Mouse (Mus musculus) testis, postnatal 10 days (tissue): ENCODE data around the gene Plekha7.
A peak's percentile ranks its signal among the peaks of the same experiment; 100 is the strongest.

ENCODE experiments used
- DNase-seq: peaks from one replicate; pipeline ENCODE4 v3.0.0; 2021; ENCODE audit warnings: low spot score

The Plekha7 gene

DNA sequence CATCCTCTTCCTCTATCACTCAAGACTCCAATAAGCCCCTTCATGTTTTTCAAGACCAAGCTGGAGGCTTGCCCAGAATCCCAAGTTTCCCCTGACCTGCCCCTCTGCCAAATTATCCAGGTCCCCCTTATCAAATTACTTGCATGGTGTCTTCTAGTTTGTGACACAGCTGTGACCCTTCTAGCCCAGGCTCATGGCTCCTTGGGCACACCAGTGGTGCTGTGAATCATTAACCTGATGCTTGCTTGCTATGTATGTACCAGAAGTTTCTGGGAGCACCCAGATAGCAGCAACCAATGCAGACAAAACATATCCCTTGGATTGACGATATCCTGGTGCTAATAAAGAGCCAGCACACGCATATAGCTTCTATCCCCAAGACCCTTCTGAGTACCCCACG is 19.2 kb downstream of the Plekha7 start:
- DNase-seq: no peak

DNA sequence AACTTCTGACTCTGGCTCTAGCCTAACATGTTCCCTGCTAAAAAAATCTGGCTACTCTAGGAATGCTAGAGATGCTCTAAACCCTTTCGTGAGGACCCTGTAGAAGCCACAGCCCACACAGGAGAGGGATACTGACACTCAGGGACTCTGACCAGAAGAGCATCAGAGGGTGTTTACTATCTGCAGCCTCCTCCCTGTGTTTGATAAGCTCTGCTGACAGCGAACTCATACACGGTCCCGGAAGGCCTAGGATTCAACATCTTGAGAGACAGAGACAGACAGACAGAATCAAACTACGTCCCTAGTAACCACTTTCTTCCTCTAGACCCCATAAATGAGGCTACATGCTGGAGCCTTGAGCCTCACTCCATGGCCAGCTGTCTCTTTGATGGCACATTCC is 20.2 kb downstream of the Plekha7 start:
- DNase-seq: no peak

DNA sequence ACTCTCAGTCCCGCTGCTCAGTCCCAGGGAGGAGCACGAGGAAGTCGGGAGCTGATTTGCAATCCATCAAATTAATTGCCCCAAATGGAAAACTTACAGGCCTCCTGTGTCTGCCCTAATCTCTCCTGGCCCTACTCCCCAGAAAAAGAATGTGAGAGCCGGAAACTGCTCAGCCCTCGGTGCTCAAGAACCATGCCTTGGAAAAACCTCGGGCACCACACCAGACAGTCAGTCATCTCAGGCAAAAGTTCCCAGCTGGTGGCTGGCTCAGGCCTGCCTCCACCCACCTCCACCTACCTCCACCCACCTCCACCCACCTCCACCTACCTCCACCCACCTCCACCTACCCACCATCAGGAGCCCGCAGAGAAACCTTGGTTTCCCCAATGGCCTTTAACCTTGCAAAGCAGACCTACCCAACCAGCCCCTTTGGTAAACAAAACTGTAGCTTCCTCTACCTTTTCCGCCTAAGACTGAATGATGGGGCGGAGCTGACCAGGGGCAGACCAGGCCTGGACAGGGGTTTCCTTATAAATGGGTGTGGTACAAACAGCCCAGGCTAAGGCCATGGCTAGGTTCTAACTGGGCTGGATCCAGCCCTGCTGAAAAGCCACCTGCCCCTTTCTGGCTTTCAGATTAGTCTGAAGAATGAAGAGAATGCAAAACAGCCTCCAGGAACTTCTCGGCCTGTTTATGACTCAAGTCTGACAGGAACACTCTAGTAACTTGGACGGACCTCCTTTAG is 21.4 kb downstream of the Plekha7 start:
- no peak for DNase-seq

DNA sequence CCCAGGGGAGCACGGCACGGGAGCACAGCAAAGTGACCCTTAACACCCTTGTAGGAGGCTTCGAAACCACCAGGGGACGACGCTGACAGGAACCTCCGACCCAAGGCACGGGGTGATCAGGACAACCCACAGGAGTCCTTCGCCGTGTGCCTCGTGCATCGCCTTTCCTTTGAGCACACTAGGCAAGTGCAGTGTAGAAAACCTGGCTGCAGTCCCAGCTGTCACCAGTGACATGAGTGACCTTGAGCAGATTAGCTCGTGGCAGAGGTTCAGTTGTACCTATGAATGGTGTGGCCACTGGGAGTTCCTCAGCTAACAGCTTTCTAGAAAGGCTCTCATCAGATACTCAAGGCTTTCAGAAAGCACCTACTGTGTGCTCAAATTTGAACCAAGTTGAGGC is 22.0 kb downstream of the Plekha7 start:
- peak; percentile 70 for DNase-seq

DNA sequence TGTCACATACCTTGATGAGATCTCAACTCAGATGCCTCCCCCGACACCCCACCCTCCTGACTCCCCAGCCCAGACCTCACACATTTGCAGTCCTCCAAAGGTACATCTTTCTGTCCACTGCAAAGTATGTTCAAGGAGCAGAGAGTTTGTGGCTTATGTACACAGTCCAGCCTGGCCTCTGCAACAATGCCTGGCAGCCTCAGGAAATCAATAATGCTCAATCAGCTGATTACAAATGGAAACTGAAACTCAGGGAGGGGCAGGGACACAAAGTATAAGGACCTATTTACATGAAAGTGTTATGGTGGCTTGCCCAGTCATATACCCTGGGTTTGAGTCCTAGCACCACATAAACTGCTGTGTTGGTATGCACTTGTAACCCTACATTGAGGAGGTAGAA is 23.0 kb downstream of the Plekha7 start:
- no peak for DNase-seq

DNA sequence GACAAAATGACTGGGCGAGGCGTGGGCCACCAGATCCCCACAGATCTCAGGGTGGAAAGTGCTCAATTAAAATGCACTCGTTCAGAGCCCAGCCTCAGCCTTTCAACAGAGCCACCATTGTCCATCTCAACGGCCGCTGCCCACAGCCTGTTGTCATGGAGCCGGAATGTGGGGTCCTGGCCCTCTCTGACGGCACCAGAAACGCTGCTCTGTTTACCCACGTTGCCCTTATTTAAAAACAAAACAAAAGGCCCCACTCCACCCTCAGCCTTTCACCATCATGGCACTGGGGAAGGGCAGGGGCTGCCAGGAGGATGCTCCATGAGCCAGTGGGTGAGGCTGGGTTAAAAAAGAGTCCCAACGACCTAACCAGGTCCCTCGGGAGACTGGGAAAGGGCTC is 25.4 kb downstream of the Plekha7 start:
- DNase-seq: no peak

DNA sequence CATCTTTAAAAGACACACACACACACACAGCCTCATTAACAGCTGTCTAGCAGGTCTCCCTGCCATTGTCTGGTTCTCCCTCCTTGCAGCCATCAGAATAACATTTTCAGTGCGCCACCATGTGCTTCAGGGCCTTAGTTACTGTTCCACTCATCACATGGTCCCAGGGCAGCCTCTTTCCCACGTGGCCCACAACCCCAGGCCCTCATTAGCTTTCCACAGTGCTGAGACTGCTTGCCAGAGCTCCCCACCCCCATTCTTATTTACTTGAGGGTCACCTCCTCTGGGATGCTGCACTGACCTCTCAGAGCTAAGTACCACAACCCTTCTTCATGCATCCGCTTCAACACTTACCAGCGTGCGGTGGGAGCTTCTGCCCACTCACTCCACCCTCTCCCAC is 28.1 kb downstream of the Plekha7 start:
- no peak for DNase-seq

DNA sequence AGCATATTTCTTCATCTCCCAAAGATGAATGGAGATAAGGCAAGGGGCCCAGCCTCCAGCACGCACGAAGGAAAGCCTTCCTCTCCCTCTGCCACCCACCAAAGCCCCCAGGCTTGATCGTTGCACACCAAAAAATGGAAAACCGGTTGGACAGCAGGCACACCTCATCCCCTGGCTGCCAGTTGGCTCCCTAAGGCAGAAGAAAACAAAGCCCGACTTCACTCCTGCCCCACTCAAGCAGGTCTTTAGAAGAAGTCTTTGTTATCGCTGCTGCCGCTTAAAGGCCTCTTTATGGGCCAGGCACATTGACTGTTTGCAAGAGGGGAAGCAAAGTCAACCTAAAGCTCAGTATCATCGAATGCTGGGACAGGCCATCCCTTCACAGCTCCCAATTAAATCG is 29.9 kb downstream of the Plekha7 start:
- DNase-seq: no peak

DNA sequence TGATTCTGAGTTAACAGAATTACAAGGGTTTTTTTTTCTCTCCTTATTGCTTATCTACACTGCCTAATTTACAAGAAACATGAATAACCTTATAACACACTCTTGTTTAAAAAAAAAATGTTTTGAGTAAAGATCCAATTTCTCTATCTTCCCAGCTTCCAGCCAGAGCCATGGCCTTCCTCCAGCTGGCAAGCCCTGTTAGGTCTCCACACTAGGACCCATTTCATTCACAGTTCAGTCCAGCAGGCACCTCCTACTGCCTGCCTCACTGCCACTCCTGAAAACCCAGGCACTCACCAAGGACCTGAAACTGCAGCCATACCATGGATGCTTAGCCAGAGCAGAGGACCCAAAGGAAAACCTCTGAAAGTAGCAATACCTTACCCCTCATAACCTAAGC is 31.9 kb downstream of the Plekha7 start:
- peak; percentile 60 for DNase-seq

DNA sequence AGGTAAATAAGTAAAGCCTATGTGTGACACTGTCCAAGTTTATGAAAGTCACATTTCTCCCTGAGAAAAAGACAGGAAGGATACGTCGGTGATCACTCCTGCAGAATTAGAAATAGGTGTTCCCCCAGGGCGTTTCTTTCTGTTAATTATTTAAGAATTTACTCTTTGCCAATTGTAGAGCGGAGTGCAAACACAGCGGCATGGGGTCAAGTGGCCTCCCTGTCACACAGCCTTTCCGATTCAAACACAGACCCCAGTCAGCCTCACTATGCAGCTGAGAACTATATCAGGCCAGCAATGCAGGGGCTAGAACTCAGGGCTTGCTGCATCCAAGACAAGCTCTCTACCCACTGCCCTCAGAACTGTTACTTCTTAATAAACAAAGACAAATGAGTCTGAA is 35.1 kb downstream of the Plekha7 start:
- no peak for DNase-seq

DNA sequence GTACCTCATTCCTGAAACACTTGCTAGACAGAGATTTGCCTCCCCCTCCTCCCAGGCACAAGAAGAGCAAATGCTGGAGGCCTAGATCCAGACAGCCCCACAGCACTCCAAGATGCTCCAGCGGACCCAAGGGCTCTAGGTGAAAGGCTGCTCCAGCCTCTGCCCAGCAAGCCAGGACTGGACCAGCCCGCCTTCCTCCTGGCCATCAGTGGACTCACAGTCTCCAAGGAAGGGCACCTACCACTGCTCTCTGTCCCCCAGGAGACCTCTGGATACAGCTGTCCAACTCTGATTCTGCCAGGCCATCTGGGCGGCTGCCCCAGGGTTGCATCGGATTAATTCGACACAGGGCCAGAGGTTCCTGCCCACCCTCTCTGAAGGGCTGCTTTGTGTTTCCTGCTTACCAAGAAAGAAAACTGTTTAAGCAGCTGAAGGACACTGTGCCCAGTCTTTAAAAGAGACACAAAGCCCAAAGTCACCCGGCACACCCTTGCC is 38.6 kb downstream of the Plekha7 start:
- no peak for DNase-seq

DNA sequence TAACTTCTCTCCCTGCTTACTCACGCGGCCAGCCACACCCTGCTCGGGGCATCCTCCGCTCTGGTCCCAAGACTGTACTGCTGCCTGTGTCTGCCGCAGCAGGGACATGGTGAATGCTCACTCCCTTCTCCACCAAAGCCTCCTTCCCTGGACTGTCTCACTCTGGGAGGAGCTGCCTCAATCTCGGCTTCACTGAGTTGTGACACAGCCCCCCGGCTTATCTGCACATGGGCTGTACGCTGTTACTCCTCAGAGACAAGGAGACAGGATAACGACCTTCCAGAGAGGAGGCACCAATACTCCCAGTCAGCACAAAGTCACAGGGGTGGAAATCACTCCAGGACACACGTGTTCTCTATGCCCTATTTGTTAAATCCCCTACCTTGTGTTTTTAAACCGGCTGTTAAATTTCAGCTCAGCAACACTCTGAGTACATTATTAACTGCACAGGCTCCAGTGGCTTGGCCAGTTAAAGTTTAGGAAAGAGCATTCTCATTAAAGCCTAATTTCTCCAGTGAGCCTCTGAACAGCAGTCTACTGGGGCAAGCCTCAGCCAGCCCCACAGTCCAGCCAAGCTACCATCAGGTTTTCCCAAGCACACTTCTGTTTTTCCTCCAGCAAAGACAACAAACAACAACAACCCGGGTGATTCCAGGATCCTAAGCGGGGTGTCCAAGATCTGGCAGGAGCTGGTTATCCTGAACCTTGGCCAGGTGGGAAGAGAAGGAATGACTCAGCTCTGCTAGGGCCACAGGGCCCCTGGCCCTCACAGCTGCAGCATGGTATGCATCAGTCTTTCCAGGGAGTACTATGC is 39.9 kb downstream of the Plekha7 start:
- DNase-seq: no peak

DNA sequence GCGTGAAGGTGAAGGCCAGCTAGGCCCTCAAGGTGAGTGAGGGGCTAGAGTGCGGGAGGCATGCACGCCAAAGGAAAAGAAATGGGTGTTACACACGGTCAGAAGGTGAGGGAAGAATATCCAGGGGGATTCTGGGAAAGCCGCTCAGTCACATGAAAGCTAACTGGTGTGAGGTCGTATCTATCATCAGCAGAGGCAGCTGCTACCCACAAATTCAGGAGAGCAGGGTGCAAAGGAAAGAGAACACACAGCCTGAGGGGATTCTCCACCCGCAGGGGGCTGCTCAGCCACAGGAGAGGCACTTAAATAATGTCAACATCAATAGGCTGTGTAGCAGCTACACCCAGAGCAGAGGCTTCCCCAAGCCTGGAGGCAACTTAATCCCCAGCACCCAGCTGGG is 44.9 kb downstream of the Plekha7 start:
- DNase-seq: no peak

DNA sequence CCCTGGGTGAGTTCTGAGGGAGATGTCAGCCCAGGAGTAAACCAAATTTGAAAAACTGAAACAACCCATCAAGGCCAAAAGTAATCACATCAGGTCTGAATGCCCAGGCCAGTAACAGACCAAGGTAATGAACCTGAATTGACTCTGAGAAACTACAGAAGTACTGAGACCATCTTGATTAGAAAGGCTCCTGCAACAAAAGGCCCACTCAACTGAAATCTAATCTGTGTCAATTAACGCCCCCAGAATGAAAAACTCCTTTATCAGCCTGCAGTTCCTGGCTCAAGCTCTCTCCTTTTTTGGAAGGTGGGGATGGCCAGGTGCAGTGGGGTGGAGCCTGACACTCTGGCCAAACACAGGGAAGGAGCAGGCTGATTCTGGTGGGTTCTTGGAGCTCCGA is 45.7 kb downstream of the Plekha7 start:
- DNase-seq: no peak

DNA sequence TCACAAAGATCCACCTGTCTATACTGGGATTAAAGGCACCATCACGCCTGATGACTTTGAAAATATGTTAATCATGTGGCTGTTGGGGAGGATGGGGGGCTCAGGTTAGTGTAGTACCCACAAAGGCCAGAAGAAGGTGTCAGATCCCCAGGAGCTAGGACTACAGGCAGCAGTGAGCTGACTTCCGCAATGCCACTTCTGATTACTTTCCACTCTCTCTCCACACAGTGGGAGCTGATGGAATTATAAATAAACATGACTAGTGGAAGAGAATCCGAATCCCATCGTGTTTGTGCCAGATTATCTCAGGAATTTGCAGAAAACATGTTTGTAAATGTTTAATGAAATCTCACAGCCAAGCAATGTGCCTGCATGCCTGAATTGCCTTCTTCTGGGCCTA is 46.1 kb downstream of the Plekha7 start:
- no peak for DNase-seq

DNA sequence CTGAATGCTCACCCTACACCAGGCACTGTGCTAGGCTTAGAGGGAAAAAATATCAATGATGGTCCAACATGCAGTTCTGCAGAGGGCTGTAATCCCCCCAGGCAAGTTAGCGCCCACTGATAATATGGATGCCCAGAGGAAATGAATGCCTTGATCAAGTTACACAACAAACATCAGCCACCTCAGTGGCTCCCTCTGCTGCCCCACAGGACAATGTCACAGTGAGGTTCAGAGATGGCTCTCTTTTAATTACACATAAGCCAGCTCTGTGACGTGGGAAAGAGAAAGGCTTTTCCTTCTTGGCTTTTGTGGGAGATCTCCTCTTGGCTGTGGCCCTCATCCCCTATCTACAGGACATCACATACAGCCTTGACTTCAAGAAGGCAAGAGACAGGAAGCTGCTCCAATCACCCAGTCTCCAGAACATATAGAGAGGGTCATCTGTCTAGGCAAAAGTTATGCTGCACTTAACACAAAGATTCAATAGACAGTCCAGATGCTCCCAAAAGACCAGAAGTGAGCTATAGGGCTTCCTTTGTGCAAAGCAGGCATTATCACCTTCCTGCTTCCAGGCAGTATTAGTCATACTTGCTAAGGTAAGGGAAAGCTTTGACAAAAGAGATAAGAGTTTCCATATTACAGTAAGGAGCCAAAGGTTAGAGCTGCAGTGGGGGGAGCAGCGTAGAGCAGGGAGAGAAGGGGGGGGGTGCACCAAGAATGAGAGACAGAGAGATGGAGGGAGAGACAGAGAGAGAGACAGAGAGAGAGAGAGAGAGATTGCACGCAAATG is 47.2 kb downstream of the Plekha7 start:
- peak; percentile 56 for DNase-seq

DNA sequence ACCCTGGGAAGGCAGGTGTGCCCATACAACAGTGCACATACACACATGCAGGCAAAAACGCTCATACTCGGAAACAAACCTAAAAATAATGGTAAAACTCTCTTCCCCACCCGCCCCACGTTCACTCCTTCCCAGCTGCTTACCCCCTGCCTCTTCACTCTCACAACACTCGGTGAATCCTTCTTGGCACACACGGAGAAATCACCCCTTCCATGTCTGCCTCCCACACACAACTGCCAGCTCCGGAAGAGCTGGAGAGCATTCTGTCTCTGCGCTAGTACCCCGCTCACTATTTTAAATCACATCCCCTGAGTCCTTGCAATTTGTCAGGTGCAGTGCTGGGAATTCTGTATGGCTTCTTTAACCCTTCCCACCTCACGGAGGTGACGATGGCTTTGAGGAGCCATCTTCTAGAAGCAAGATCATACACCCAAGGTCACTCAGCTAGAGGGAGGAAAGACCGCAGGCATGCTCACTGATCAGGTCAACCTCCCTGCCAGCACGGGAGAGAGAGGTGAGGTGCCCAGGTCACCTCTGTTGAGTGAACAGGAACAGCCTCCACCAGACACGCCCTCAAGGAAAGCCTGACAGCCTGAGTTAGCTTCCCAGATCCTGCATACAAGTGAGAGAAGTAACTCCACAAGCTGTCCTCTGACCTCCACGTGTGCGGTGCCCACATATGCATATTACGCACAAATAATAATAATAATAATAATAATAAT is 49.6 kb downstream of the Plekha7 start:
- no peak for DNase-seq

DNA sequence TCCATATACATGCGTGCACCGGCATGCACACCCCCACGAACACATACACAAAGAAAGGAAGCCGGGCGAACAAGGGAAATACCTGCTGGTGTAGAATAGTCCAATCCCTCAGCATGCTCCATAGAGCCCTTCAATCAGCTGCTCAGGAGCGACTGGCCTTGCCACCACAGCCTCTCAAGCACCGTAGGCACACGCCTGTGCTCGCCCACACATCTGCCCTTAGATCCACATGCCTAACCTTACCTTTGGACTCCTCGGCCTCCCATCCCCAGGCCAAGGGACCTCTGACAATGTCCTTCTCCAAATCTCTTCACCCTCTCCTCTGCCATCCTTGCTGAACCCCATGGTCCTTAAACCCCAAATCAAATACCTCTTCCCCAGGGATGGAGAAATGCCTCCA is 50.2 kb downstream of the Plekha7 start:
- DNase-seq: no peak

DNA sequence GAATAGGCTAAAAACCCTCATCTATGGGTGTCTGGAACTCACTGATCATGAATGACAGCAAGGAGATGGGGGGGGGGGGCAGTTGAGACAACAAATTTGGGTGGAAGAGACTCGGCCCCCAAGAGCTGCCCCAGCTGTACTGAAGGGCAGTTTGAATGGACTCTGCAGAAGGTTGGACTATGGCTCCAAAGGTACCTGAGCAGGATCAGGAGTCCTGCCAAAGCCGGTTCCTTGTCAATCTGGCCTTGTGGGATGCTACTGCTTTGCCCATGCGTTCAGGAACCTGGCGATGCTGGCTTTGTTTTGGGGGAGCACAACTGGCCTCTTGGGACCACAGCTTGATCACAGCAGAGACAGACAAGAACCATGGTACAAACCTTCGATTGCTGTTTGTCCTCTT is 52.5 kb downstream of the Plekha7 start:
- no peak for DNase-seq

DNA sequence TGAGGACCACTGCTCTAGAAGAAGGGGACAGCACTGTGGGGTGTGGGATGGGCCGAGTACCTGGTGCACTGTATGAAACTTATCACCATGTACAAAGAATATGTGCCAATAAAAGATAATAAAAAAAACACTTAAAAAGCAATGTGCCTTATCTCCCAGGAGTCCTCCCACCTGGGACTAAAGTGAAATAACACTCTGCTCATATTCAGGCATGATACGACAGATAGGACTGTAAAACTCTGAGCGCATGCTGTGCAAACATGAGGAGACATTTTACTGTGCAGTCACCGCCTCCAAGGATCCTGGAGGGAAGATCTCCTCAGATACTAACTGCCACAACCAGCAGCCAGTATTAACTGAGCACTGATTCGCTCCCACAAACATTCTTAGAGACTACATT is 53.5 kb downstream of the Plekha7 start:
- no peak for DNase-seq

DNA sequence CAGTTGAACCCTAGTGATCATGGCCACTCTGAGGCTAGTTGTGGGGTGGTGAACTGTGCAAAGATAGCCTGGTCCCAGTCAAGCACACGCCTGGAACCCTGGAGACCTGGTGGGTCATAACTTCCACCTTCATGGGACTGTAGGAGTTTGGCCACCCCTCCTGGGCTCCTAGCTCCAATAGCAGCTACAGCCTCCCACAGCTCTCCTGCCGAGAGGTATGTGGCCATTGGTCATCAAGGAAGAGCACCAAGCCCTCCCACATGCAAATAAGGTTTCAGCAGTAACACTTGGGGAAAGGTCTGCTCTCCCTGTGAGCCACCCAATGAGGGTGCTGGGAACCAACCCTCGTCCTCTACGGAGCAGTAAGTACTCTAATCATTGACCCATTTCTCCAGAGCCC is 55.7 kb downstream of the Plekha7 start:
- no peak for DNase-seq

DNA sequence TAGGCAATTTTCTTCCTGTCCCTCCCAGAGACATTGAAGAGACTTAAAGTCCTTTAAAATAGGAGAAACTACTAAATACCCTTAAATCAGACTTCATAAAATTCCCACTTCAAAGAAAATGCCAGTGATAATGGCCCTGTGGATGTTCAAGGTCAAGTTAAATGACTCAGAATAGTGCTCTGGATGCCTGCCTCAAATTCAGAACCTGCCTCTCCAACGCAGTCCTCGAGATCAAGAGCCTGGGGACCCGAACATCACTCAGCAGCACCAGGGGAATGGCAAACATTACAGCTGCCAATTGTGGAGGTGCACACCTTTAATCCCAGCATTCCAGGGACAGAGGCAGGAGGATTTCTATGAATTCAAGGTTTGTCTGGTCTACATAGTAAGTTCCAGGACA is 56.7 kb downstream of the Plekha7 start:
- DNase-seq: no peak
